Mouse (Mus musculus): Measurements from ENCODE around the gene Azi2. TPM values are rescaled to one million over a fixed set of nuclear protein-coding genes. Genes with fewer than 3 reads are reported as not detected.
A peak's percentile ranks its signal among the peaks of the same experiment; 100 is the strongest.

Azi2 gene
- polyA plus RNA-seq, 1 experiment from 2014 or later = 76.7 TPM

- 8% methylated on average over 4 of the region's 4 CpGs for WGBS
- Histone ChIP-seq H3K27me3 (replicated peaks; ENCODE audit: control insufficient read depth, insufficient read depth, low read length) (0 out of 2 replicates have a peak, but pooled peaks cover 2% of the 10 kb centered on the region), H3K4me3 (ENCODE audit: low read depth, low read length) (no peak overlapping the region), H3K4me2 (ENCODE audit: low read length) (no peak overlapping the region), H3K36me3 (ENCODE audit: control insufficient read depth, insufficient read depth, low read length) (no peaks in the 10 kb centered on the region), H3K9ac (ENCODE audit: low read length) (no peak overlapping the region), H3K4me1 (ENCODE audit: control insufficient read depth, insufficient read depth, low read length) (peaks cover 14% of the 10 kb centered on the region), H3K9me3 (replicated peaks; ENCODE audit: control insufficient read depth, low read length) (no peaks in the 10 kb centered on the region), H3K27ac (ENCODE audit: low read depth, low read length) (peak overlapping the region; percentile 58; the same call in 1 of the 2 replicates)
- peak; percentile 86 for DNase-seq (ENCODE audit: low spot score)
- ATAC-seq = peak; percentile 91
Measured at GRCm38 (mm10) chr9:118108527-118109011, 68.3 kb downstream of the Azi2 start.

- DNase-seq (ENCODE audit: low spot score) (no peak), ATAC-seq (no peak)
- Histone ChIP-seq H3K9ac (ENCODE audit: low read length) (no peak overlapping the region), H3K4me1 (ENCODE audit: control insufficient read depth, insufficient read depth, low read length) (peaks cover 14% of the 10 kb centered on the region), H3K4me2 (ENCODE audit: low read length) (no peak overlapping the region), H3K9me3 (replicated peaks; ENCODE audit: control insufficient read depth, low read length) (no peaks in the 10 kb centered on the region), H3K27me3 (replicated peaks; ENCODE audit: control insufficient read depth, insufficient read depth, low read length) (0 out of 2 replicates have a peak, but pooled peaks cover 2% of the 10 kb centered on the region), H3K27ac (ENCODE audit: low read depth, low read length) (no peak overlapping the region), H3K36me3 (ENCODE audit: control insufficient read depth, insufficient read depth, low read length) (no peaks in the 10 kb centered on the region), H3K4me3 (ENCODE audit: low read depth, low read length) (no peak overlapping the region)
- WGBS = 82% methylated on average over 7 of the region's 7 CpGs
Measured at GRCm38 (mm10) chr9:118109697-118110359, 69.5 kb downstream of the Azi2 start.

GRCm38 (mm10) chr9:118110360-118110710 lies 70.0 kb downstream of the Azi2 start:
- H3K27ac ChIP-seq (ENCODE audit: low read depth, low read length) = no peak overlapping the region
- H3K4me3 ChIP-seq (ENCODE audit: low read depth, low read length) = no peak overlapping the region
- no peaks in the 10 kb centered on the region for H3K9me3 ChIP-seq (replicated peaks; ENCODE audit: control insufficient read depth, low read length)
- DNase-seq (ENCODE audit: low spot score) (no peak), ATAC-seq (no peak)
- no peak overlapping the region for H3K4me2 ChIP-seq (ENCODE audit: low read length)
- peaks cover 14% of the 10 kb centered on the region for H3K4me1 ChIP-seq (ENCODE audit: control insufficient read depth, insufficient read depth, low read length)
- H3K27me3 ChIP-seq (replicated peaks; ENCODE audit: control insufficient read depth, insufficient read depth, low read length) = 0 out of 2 replicates have a peak, but pooled peaks cover 2% of the 10 kb centered on the region
- H3K9ac ChIP-seq (ENCODE audit: low read length) = no peak overlapping the region
- H3K36me3 ChIP-seq (ENCODE audit: control insufficient read depth, insufficient read depth, low read length) = no peaks in the 10 kb centered on the region
- WGBS = 75% methylated on average over 2 of the region's 2 CpGs

Small RNAs within 50 kb of the gene (microRNA-seq; reads per million reads assigned to microRNA genes)
- not detected for gene Gm22008

Other genes with a start within 250 kb of the Azi2 start
- gene Cmc1, start 109.7 kb downstream of the Azi2 start, polyA plus RNA-seq (2014; fragmentation: Nextera tagmentation; extraction: Ambion mirVana) = 43.5 and 52.7 TPM in 2 replicates